Mouse (Mus musculus) heart, embryonic 14.5 days (tissue): ENCODE measurements around the gene Pomt1. TPM values are rescaled to one million over a fixed set of nuclear protein-coding genes. Genes with fewer than 3 reads are reported as not detected.

ENCODE experiments used
- ATAC-seq: fragments of 200-750 bp; cut with Nextera tagmentation; 2 replicates; pipeline ENCODE4 v1.8.0; 2017; ENCODE audit warnings: low read depth, moderate TSS enrichment; ENCODE audit not compliant: insufficient number of reproducible peaks, insufficient read depth, low FRiP score
- H3K27ac ChIP-seq, 2 experiments: fragments of 200-500 bp in 1 of 2; fragments of 300-500 bp in 1 of 2; sonication (generic) in 1 of 2; replicated peaks in 1 of 2; 2 replicates each; pipeline ENCODE4 v1.5.1; 2012 to 2014; ENCODE audit warnings: low read depth in 2 of 2, low read length in 2 of 2, control low read depth in 1 of 2, mild to moderate bottlenecking in 1 of 2, mixed read lengths in 1 of 2; ENCODE audit not compliant: control insufficient read depth in 1 of 2, insufficient read depth in 1 of 2
- H3K27me3 ChIP-seq: fragments of 300-500 bp; sonication (generic); 2 replicates; pipeline ENCODE4 v1.6.1; 2014; ENCODE audit warnings: mild to moderate bottlenecking, low read length, control low read depth; ENCODE audit not compliant: control insufficient read depth, insufficient read depth
- H3K36me3 ChIP-seq: fragments of 300-500 bp; sonication (generic); 2 replicates; pipeline ENCODE4 v1.6.1; 2014; ENCODE audit warnings: mild to moderate bottlenecking, control low read depth, low read length, mixed read lengths; ENCODE audit not compliant: control insufficient read depth, insufficient read depth
- H3K4me1 ChIP-seq, 2 experiments: fragments of 200-500 bp in 1 of 2; fragments of 300-500 bp in 1 of 2; sonication (generic) in 1 of 2; 2 replicates each; pipeline ENCODE4 v1.6.1; 2012 to 2014; ENCODE audit warnings: low read length in 2 of 2, control low read depth in 1 of 2, mixed read lengths in 1 of 2; ENCODE audit not compliant: control insufficient read depth in 2 of 2, insufficient read depth in 2 of 2
- H3K4me2 ChIP-seq: fragments of 300-500 bp; sonication (generic); 2 replicates; pipeline ENCODE4 v1.6.1; 2014; ENCODE audit warnings: mild to moderate bottlenecking, low read length
- H3K4me3 ChIP-seq, 2 experiments: fragments of 200-500 bp in 1 of 2; fragments of 300-500 bp in 1 of 2; sonication (generic) in 1 of 2; 2 replicates each; pipeline ENCODE4 v1.5.1; 2012 to 2014; ENCODE audit warnings: low read length in 2 of 2, mild to moderate bottlenecking in 2 of 2, control low read depth in 1 of 2, low read depth in 1 of 2, moderate library complexity in 1 of 2; ENCODE audit not compliant: control insufficient read depth in 1 of 2, insufficient read depth in 1 of 2
- H3K9ac ChIP-seq: fragments of 300-500 bp; sonication (generic); 2 replicates; pipeline ENCODE4 v1.6.1; 2014; ENCODE audit warnings: mild to moderate bottlenecking, low read length
- H3K9me3 ChIP-seq: fragments of 300-500 bp; sonication (generic); 2 replicates; pipeline ENCODE4 v1.6.1; 2016; ENCODE audit warnings: low read length, control low read depth; ENCODE audit not compliant: control insufficient read depth
- WGBS: fragments of 180-500 bp; shearing (Covaris S2); extraction: QIAGEN DNeasy Blood & Tissue Kit; methylation state at CpG from one replicate; pipeline ENCODE4 v1.1.7; 2014; 5-methylcytosine and 5-hydroxymethylcytosine counted together
- polyA plus RNA-seq: library from polyadenylated mRNA; unstranded; fragments of >200 nt; fragmentation: Nextera tagmentation; extraction: Ambion mirVana; gene quantifications from 2 replicates; pipeline ENCODE4 v1.2.1, GENCODE M21; 2014

Pomt1 gene
- polyA plus RNA-seq, 1 experiment from 2014 or later, result 17.3 TPM

DNA sequence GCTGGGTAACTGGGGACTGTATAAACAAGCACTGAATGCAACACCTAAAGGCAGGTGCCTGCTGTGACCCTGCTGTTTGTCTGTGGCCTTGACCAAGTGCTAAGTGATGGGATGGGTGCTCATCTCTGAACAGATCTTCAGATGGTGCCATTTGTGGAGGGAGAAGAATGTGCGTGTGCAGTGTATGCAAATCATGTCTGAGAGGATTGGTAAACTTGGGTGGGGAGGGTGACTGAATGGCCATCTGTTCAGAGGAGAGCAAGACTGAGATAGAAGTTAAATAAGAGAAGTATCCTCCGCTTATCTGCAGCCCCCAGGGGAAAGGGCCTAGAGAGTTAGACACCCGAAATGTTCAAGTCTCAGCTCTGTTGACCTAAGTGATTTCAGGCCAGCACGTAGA is 63.1 kb downstream of the Pomt1 start:
- Histone ChIP-seq H3K27ac (no peak overlapping the region), H3K27me3 (no peaks in the 10 kb centered on the region), H3K9ac (no peak overlapping the region), H3K4me2 (no peak overlapping the region), H3K4me3 (no peak overlapping the region), H3K36me3 (peaks cover 89% of the 10 kb centered on the region), H3K4me1 (peaks cover 0 to 3% of the 10 kb centered on the region in 2 experiments; a peak in 2 of 4 replicates), H3K9me3 (no peaks in the 10 kb centered on the region)
- WGBS, result 87% methylated on average over 4 of the region's 4 CpGs
- no peak for ATAC-seq

GRCm38 (mm10) chr2:32302952-32303351 is 66.6 kb downstream of the Pomt1 start:
- Histone ChIP-seq H3K4me2 (no peak overlapping the region), H3K27ac (no peak overlapping the region), H3K4me1 (no peaks in the 10 kb centered on the region), H3K9ac (no peak overlapping the region), H3K4me3 (no peak overlapping the region), H3K9me3 (no peaks in the 10 kb centered on the region), H3K36me3 (peaks cover 99% of the 10 kb centered on the region), H3K27me3 (no peaks in the 10 kb centered on the region)
- WGBS, result 91% methylated on average over 10 of the region's 10 CpGs
- no peak for ATAC-seq

GRCm38 (mm10) chr2:32304145-32304832 is 67.9 kb downstream of the Pomt1 start:
- Histone ChIP-seq H3K9me3 (no peaks in the 10 kb centered on the region), H3K27me3 (no peaks in the 10 kb centered on the region), H3K27ac (no peak overlapping the region), H3K4me1 (no peaks in the 10 kb centered on the region), H3K4me3 (no peak overlapping the region), H3K4me2 (no peak overlapping the region), H3K36me3 (peaks cover 98% of the 10 kb centered on the region), H3K9ac (no peak overlapping the region)
- ATAC-seq, result no peak
- 59% methylated on average over 8 of the region's 8 CpGs for WGBS

Other genes starting within 250 kb of the Pomt1 start
- gene Fam78a, start 151.7 kb upstream of the Pomt1 start, polyA plus RNA-seq, result 29.0 and 33.7 TPM in 2 replicates
- gene Plpp7, start 141.1 kb upstream of the Pomt1 start, polyA plus RNA-seq, result 13.3 and 13.6 TPM in 2 replicates
- 35.8 and 41.8 TPM in 2 replicates for gene Prrc2b, start 85.5 kb upstream of the Pomt1 start, polyA plus RNA-seq
- 37.0 and 43.4 TPM in 2 replicates for gene Uck1, start 23.6 kb downstream of the Pomt1 start, polyA plus RNA-seq
- gene Golga2, start 50.8 kb downstream of the Pomt1 start, polyA plus RNA-seq, result 19.3 and 22.6 TPM in 2 replicates
- gene Swi5, start 51.5 kb downstream of the Pomt1 start, polyA plus RNA-seq, result 129 and 131 TPM in 2 replicates
- gene Ciz1, start 115.7 kb downstream of the Pomt1 start, polyA plus RNA-seq, result 28.8 and 31.1 TPM in 2 replicates
- 4.7 and 5.6 TPM in 2 replicates for gene Dnm1, start 116.7 kb downstream of the Pomt1 start, polyA plus RNA-seq
- gene 1110008P14Rik, start 145.3 kb downstream of the Pomt1 start, polyA plus RNA-seq, result 56.6 and 64.5 TPM in 2 replicates
- gene Lcn2, start 151.7 kb downstream of the Pomt1 start, polyA plus RNA-seq, result 0.35 and 1.8 TPM in 2 replicates
- gene Ptges2, start 159.3 kb downstream of the Pomt1 start, polyA plus RNA-seq, result 43.7 and 48.2 TPM in 2 replicates
- 4.5 and 4.7 TPM in 2 replicates for gene Naif1, start 213.9 kb downstream of the Pomt1 start, polyA plus RNA-seq
- gene Slc25a25, start 214.9 kb downstream of the Pomt1 start, polyA plus RNA-seq, result 6.6 and 8.0 TPM in 2 replicates